Mouse (Mus musculus) cerebellum, adult (tissue): ENCODE results near the gene Tpp1.
"Not testable (repeated sequence)": the region's sequence is repeated elsewhere in the genome, so short reads cannot be mapped to it uniquely, and the experiment has no call there.

Source experiments
- ATAC-seq: cut with Nextera tagmentation; 2 replicates; pipeline ENCODE4 v1.9.2; 2017; ENCODE audit warnings: mild to moderate bottlenecking, moderate library complexity, mixed read lengths; ENCODE audit not compliant: insufficient number of reproducible peaks, low FRiP score, low TSS enrichment

Gene Tpp1

DNA sequence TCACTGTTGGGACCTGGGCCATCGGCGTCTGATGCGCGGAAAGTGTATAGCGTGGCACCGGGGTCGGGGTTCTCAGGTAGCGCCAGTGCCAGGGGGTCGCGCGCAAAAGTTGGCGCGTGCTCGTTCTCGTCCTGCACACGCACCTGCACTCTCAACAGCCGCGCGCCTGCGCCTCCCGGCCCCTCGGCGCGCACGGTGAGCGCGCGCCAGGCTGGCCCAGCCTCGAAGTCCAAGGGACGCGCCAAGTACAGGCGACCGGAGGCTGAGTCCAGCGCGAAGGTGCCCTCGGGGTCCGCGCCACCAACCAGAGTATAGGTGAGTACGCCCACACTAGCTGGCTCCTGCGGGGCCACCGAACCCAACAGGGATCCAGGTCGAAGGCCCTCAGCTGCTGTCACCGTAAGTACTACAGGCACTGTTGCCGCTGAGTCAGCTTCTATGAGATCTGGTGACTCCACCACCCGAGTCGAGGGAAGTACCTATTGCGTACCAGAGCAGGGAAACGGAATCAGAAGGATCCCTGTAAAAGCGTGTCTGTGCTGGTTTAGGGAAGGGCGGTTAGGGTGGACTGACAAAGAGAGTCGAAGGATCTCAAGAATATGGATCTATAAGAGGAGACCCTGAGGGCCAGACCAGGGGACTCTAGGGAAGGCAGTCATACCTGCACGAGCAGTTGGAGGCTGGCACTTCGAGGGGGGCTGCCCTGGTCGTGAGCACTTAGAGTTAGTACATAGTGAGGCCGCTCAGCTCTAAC, 10.7 kb upstream of the Tpp1 start:
- ATAC-seq = no peak

DNA sequence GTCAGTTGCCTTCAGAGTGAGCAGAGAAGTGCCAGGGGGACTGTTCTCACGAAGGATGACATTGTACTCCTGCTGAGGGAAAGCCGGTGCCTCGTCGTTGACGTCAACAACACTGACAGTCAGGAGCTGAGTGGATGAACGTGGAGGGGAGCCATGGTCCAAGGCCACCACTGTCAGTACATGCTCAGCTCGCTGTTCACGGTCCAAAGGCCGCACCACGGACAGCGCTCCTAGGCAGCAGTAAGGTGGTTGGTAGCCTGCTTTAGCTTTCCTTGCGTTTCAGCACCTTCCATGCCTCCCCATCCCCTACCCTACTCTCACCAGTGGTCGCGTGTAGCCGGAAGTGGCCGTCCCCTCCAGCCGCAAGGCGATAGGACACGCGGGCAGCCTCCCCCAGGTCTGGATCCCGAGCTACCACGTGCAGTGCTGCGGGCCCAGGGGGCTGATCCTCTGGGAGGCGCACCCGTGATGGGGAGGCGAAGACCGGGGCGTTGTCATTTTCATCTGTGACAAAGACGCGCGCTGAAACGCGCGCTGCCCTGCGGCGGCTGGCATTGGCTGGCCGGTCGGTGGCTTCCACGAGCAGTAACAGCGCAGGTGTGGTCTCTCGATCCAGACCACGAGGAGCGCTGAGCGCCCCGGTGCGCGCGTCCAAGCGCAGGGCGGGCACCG, 9.9 kb upstream of the Tpp1 start:
- ATAC-seq = no peak

GRCm38 (mm10) chr7:105753281-105753680, 1.2 kb upstream of the Tpp1 start:
- ATAC-seq = no peak

- ATAC-seq = peak; percentile 41; the same call in 1 of the 2 replicates
Measured at GRCm38 (mm10) chr7:105752716-105753115, 681 bp upstream of the Tpp1 start.

GRCm38 (mm10) chr7:105747776-105748175, 4.3 kb downstream of the Tpp1 start:
- ATAC-seq = no peak

GRCm38 (mm10) chr7:105743926-105744590, 8.0 kb downstream of the Tpp1 start, which contains the start of gene Taf10:
Taf10 (minus strand) TSS chr7:105744361.
- ATAC-seq = peak; percentile 97

GRCm38 (mm10) chr7:105743246-105743925, 8.6 kb downstream of the Tpp1 start:
- ATAC-seq = not testable (repeated sequence)

GRCm38 (mm10) chr7:105742539-105743215, 9.4 kb downstream of the Tpp1 start:
- not testable (repeated sequence) for ATAC-seq

DNA sequence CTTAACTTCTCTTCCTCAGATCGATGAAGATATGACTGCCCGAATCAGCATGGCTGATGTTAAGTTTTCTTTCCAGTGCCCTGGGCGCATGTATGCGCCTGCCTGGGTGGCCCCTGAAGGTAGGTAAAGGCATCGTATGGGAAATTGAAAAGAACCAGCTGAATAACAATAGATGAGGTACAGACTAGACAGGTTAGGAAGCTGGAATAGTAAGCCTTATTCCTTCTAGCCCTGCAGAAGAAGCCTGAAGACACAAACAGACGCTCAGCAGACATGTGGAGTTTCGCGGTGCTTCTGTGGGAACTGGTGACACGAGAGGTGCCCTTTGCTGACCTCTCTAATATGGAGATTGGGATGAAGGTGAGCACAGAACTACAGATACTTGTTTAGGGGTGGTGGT, 10.1 kb downstream of the Tpp1 start:
- no peak for ATAC-seq

DNA sequence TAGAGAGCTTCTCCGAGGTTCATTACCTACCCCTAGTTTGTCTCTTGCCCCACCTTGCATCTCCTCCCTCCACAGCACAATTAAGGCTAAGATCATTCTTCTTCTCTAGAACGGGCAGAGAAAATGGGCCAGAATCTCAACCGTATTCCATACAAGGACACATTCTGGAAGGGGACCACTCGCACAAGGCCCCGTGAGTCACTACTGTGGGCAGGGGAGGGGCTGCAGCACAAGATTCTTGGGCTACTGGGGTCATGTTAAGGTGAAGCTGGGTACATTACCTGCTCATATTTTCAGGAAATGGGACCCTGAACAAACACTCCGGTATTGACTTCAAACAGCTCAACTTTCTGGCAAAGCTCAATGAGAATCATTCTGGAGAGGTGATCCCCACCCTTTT, 11.2 kb downstream of the Tpp1 start:
- no peak for ATAC-seq

DNA sequence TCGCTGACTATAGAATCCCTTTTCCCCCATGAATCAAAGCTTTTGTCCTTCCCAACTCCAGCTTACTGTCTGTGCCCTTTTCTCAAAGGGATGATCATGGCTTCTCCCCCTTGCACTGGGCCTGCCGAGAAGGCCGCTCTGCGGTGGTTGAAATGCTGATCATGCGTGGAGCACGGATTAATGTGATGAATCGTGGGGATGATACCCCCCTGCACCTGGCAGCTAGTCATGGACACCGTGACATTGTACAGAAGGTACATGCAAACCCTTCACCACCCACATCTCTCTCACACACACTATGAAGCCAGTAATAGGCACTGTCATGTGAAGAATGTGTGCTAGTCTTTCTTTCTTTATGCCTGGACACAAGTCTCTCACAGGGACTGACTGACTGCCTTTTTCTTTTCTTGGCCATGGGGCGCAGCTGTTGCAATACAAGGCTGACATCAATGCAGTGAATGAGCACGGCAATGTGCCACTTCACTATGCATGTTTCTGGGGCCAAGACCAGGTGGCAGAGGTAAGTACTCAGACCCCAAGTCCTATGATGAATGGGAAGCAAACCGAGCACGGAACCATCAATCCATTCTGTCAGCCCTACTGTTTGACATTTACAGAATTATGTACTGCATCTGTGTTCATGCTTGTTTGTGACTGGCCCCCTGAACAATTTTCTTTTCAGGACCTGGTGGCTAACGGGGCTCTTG, 11.8 kb downstream of the Tpp1 start:
- ATAC-seq = no peak

GRCm38 (mm10) chr7:105738948-105739347, 13.1 kb downstream of the Tpp1 start:
- ATAC-seq = no peak

GRCm38 (mm10) chr7:105738286-105738685, 13.7 kb downstream of the Tpp1 start:
- no peak for ATAC-seq

DNA sequence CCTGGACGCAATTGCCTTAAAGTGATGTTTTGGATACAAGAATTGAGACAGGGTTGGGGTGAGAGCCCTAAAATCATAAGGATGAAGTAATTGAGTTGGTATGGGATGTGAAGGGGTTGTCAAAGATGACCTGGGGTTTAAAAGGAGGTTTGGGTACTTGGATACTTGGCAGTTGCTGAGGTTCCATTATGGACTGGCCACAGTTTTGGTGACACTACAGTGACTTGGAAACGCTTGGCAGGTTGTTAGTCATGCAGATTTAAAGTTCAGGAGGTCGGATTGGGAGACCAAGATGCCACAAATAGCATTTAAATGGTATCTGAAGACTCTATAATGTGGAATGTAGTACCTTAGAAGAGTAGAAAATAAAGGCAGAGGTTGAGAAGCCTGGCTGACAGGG, 14.4 kb downstream of the Tpp1 start:
- ATAC-seq = no peak

- ATAC-seq = no peak
Measured at GRCm38 (mm10) chr7:105736911-105737521, 15.0 kb downstream of the Tpp1 start, which contains the start of gene Rrp8. Rrp8 (minus strand) TSS chr7:105737385.

DNA sequence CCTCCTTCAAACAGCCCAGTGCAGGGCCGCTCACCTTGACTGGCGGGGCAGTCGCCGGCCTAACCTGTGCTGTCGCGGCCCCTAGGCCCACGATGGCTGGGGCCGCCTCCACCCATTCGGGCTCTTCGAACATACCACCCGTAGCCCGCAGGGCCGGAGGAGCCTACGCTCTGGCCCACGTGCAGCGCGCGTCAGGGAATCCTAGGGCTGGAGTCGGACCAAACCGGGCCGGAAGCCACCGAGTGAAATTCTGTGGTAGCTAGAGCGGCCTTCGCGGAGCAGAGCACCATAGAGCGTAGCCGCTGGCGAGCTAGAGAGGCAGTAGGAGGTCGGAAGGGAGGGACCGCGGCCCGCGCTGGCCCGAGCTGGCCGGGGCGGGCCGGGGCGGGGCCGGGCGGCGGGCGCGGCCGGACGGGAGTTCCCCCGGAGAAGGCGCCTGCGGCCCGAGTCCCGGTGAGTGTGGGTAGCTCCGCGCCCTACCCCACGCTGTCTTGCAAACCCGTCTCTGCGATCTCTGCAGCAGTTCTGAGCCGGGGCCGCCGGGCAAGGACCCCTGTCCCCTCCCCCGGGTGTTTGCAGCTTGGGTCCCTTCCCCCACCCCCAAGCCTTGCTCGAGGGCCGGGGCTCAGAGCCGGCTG, 15.7 kb downstream of the Tpp1 start, which contains the start of gene Ilk:
TSS of gene Ilk (plus strand) at position 329 of the 638 bp plus-strand sequence.
- peak; percentile 97 for ATAC-seq

DNA sequence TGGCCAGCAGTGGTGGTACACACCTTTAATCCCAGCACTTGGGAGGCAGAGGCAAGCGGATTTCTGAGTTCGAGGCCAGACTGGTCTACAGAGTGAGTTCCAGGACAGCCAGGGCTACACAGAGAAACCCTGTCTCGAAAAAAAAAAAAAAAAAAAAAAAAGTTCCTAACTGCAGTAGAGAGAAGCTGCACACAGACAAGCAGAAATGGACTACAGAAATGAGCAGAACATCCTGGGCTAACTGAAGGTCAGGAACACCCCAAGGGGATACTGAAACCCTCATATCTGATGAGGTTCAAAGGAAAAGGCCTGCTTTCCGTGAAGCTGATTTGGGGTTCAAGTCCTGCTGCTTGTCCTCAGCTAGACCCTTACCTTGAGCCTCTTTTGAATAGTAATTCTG, 16.6 kb downstream of the Tpp1 start:
- ATAC-seq = not testable (repeated sequence)

DNA sequence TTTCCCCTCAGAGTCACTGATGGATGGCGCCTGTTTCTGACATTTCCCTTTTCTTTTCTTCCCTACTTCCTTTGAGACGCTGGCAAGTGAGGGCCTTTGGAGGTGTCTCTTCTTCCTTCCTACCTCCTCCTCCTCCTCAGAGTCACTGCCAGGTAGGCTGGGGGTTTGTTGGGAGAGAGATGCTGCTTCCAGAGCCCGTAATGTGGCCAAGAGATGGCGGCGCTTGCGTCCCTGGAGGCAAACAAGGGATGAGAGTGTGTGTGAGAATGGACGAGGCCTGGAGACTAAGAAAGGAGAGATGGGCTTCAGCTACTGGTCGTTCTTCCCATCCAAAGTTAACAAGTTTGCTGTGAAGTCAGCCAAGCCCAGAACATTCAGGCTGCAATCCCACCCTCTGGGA, 17.2 kb downstream of the Tpp1 start:
- no peak for ATAC-seq

DNA sequence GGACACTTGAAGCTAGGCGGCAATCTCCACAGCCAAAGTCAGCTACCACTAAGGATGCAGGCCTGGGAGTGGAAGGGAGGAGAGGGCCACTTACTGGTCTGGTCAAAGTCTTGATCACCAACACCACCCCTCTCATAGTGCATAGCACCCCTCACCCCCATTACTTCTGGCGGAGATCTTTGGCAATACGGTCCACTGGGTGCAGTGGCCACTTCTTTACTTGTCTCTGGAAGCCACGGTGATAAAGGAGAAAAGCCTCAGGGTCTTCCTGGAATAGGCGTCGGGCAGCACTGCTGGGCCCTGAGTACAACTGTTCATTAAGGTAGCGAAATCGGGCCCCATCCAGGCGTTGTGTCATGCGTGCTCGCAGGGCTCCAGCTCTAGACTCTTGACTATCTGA, 18.2 kb downstream of the Tpp1 start:
- ATAC-seq = no peak
